Mouse (Mus musculus) C2C12 (cell line): ENCODE data around the gene Gm7138.

Experiments
- CTCF ChIP-seq: IDR thresholded peaks from one replicate; pipeline ENCODE4 v1.5.1; 2011; ENCODE audit not compliant: control insufficient read depth, insufficient read depth, insufficient read length
- MAX ChIP-seq: IDR thresholded peaks from one replicate; pipeline ENCODE4 v1.6.1; 2011; ENCODE audit warnings: mild to moderate bottlenecking, control low read depth
- MYOG ChIP-seq: IDR thresholded peaks from one replicate; pipeline ENCODE4 v1.6.1; 2011; ENCODE audit not compliant: control insufficient read depth, insufficient read length; ENCODE audit errors: extremely low read depth

- TF ChIP-seq CTCF (no peak), MAX (no peak), MYOG (no peak)
Measured at GRCm38 (mm10) chr10:77811743-77812142, 35.0 kb upstream of the Gm7138 start, which contains the start of gene Gm9507.
